Mouse (Mus musculus) right cerebral cortex, adult 2 months (tissue): ENCODE measurements around the gene Olfr543.

Experiments
- DNase-seq, 2 experiments: peaks; one replicate each; pipeline ENCODE4 v3.0.0; 2021 to 2022; ENCODE audit warnings: low spot score in 2 of 2

Olfr543 gene

GRCm38 (mm10) chr7:102476601-102477000 lies 4.9 kb downstream of the Olfr543 start:
- no peak for DNase-seq

DNA sequence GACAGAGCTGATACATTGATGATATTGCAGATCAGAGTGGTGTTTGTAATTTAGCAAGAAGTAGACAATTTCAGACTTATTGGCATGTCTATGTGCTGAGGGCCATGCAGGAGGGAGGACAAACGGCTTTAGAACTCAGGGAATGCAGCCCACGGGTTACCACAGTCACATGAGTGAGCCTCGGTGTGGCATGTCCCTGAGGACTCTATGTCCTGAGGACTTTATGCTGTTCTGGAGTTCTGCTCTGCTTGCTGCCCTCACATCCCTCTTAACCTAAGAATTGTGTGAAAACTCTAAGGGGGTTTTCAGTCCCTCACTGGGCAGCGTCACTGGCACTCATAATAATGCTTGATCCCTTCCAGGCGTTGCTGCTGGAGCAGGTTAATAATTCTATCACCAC lies 8.8 kb downstream of the Olfr543 start:
- DNase-seq: no peak

DNA sequence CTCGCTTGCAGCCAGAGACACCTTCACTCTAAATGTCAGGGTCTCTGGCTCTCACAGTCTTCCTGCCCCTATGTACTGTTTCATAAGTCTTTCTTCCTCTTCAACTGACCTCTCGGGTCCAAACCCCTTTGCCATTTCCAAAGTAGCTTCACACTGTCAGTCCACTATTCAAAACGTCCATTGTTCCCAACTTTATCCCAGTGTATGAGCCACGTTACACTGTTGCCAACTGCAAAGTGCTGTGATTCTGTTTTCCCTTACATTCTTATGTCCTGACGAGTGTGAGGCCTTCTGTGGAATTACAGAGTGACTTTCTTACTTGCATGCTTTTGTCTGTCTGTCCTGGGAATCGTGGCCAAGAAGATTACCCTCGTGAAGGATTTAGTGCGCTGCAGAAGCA lies 13.9 kb downstream of the Olfr543 start:
- no peak for DNase-seq

GRCm38 (mm10) chr7:102458618-102459380 lies 22.7 kb downstream of the Olfr543 start:
- DNase-seq: no peak

DNA sequence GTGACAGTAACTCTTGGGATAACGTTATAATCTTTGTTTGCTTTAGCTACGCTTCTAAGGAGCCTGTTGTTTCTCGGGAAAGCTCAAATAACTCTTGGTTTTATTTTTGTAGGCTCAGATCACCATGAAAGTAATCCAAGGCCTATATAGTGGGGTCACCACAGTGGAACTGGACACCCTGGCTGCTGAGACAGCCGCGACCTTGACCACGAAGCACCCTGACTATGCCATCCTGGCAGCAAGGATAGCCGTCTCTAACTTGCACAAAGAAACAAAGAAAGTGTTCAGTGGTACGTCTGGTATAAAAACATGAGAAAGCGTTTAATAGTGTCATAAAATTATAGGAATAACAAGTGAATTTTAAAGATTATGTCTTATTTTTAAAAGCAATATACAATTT lies 35.0 kb downstream of the Olfr543 start:
- DNase-seq: no peak

DNA sequence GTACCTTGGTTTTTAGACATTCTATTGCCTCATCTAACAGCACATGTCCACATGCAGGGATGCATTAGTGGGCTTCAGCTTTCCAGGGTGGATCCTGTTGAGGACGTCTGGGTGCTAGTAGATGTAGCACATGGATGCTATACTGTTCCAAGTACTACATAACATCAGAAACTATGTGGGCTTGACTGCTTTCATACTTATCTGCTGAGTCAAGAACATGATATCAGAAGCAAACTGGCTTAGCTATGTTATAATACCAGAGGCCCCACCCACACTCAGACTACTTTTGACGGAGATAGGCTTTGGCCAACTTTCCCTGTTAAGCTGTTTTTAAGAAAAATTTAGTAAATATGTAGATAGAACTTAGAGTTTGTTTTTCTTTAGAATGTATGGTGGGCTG lies 37.2 kb downstream of the Olfr543 start:
- DNase-seq: no peak

- DNase-seq: no peak
Measured at GRCm38 (mm10) chr7:102442432-102442831, 39.0 kb downstream of the Olfr543 start.

- DNase-seq: peak; percentile 95 to 99
Measured at GRCm38 (mm10) chr7:102441657-102442391, 39.7 kb downstream of the Olfr543 start, which contains the start of gene Rrm1. TSS of gene Rrm1 (plus strand) at chr7:102441695.

GRCm38 (mm10) chr7:102440822-102441656 lies 40.4 kb downstream of the Olfr543 start:
- DNase-seq: no peak

GRCm38 (mm10) chr7:102434344-102434743 lies 47.1 kb downstream of the Olfr543 start:
- no peak for DNase-seq
